Mouse (Mus musculus): ENCODE results near the gene Lrrc2. TPM values are rescaled to one million over a fixed set of nuclear protein-coding genes. Genes with fewer than 3 reads are reported as not detected.

Lrrc2 gene
- total RNA-seq, 2 experiments from 2014 or later, result 68.5 to 71.5 TPM

Small RNAs within 50 kb of the gene (microRNA-seq; reads per million reads assigned to microRNA genes)
- gene Gm24269, result 0 reads per million in 2 experiments

Other genes starting within 250 kb of the Lrrc2 start
- over 10,000 TPM; 11,266 to 12,112 TPM for gene Myl3, start 209.7 kb upstream of the Lrrc2 start, total RNA-seq (2021)
- 1 to 10 TPM; 9.1 TPM for gene Pth1r, start 204.4 kb upstream of the Lrrc2 start, total RNA-seq (2021)
- not detected for gene Prss42, start 153.4 kb upstream of the Lrrc2 start, total RNA-seq (2021)
- gene Prss44, start 137.6 kb upstream of the Lrrc2 start, total RNA-seq (2021), result not detected
- not detected for gene Prss43, start 124.9 kb upstream of the Lrrc2 start, total RNA-seq (2021)
- not detected for gene Prss45, start 117.0 kb upstream of the Lrrc2 start, total RNA-seq (2021)
- gene Prss46, start 107.0 kb upstream of the Lrrc2 start, total RNA-seq (2021), result not detected
- gene Prss50, start 93.6 kb upstream of the Lrrc2 start, total RNA-seq (2021), result not detected
- 10 to 100 TPM; 20.1 to 22.9 TPM for gene Als2cl, start 71.7 kb upstream of the Lrrc2 start, total RNA-seq (2021)
- 1 to 10 TPM; 1.3 to 3.2 TPM for gene Tmie, start 71.4 kb upstream of the Lrrc2 start, total RNA-seq (2021)
- gene Fam240a, start 34.7 kb upstream of the Lrrc2 start, total RNA-seq (2021), result not detected
- gene Tdgf1, start 5.4 kb upstream of the Lrrc2 start, total RNA-seq (2021), result under 1 TPM in 1 of 2 experiments, not detected in 1; 0.10 TPM
- 1 to 10 TPM; 3.0 to 5.2 TPM for gene Rtp3, start 39.0 kb downstream of the Lrrc2 start, total RNA-seq (2021)
- gene Ltf, start 67.7 kb downstream of the Lrrc2 start, total RNA-seq (2021), result 1 to 10 TPM; 1.6 to 1.8 TPM
- 10 to 100 TPM in 1 of 2 experiments, 1 to 10 TPM in 1; 9.7 to 10.5 TPM for gene Ccrl2, start 106.0 kb downstream of the Lrrc2 start, total RNA-seq (2021)
- 10 to 100 TPM; 85.8 to 86.9 TPM for gene Lrrfip2, start 166.0 kb downstream of the Lrrc2 start, total RNA-seq (2021)